Mouse (Mus musculus) cerebellum, postnatal 10 days (tissue): ENCODE results near the gene Tnrc18.
A peak's percentile ranks its signal among the peaks of the same experiment; 100 is the strongest.

Source experiments
- DNase-seq, 2 experiments: peaks; one replicate each; pipeline ENCODE4 v3.0.0; 2021; ENCODE audit warnings: mixed read lengths in 2 of 2

The Tnrc18 gene

DNA sequence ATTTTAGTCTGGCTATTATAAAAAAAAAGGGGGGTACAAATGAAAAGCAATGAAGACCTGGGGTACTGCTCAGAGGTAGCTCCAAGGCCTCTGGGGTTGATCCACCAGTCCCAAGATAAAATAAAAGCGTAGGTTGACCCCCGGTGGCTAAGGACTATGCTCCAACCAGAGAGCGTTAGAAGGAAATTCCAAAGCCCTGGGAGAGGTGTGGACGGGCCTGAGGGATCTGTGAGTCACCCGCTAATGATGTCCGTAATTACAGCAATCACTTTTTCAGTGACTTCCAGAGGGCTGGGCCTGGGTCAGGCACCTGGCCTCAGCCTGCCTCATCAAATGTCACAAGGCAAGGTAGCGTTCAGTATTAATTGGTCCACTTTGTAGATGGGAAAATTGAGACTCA lies 9.8 kb downstream of the Tnrc18 start:
- no peak for DNase-seq

GRCm38 (mm10) chr5:142803746-142804145 lies 13.7 kb downstream of the Tnrc18 start:
- DNase-seq = no peak

GRCm38 (mm10) chr5:142802884-142803283 lies 14.6 kb downstream of the Tnrc18 start:
- DNase-seq = no peak

DNA sequence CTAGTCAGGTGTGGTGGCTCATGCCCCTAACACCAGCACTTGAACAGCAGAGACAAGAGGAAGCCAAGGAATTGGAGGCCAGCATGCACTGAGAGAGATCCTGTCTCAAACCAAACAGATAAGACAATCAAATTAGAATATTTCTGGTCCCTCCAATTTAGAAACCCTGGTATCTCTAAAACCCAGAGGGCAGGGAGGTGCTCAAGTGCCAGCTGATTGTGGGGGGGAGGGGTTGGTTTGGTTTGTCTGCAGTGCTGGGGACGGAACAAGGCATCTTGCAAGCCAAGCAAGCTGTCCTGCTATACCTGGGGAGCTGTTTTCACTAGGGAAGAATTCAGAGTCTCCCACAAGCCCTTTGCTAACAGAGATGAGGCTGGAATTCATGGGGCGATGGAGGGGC lies 15.5 kb downstream of the Tnrc18 start:
- DNase-seq = no peak

- DNase-seq = no peak
Observed at GRCm38 (mm10) chr5:142800656-142801055, 16.8 kb downstream of the Tnrc18 start.

- no peak for DNase-seq
Observed at GRCm38 (mm10) chr5:142800198-142800597, 17.3 kb downstream of the Tnrc18 start.

- DNase-seq = no peak
Observed at GRCm38 (mm10) chr5:142799259-142799658, 18.2 kb downstream of the Tnrc18 start.

- DNase-seq = no peak
Observed at GRCm38 (mm10) chr5:142798190-142798589, 19.3 kb downstream of the Tnrc18 start.

DNA sequence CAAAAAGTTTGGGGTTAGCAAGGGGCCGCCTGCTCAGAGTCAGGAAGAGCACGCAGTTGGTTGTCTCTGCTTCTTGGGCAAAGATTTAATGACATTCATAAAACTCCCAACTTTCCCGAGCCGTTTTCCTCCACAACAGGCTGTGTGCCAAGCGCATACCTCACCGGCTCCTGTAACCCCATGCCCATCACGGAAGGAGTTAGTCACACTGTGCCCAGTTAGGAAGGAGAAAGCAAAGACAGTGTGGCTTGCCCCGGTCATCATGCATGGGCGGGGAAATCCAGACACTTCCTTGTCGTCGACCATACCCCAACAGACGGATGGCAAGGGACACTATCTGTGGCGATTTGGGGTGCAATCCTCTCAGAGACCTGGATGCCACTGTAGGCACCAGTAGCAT lies 19.8 kb downstream of the Tnrc18 start:
- DNase-seq = peak in 1 of 2 experiments; percentile 29

DNA sequence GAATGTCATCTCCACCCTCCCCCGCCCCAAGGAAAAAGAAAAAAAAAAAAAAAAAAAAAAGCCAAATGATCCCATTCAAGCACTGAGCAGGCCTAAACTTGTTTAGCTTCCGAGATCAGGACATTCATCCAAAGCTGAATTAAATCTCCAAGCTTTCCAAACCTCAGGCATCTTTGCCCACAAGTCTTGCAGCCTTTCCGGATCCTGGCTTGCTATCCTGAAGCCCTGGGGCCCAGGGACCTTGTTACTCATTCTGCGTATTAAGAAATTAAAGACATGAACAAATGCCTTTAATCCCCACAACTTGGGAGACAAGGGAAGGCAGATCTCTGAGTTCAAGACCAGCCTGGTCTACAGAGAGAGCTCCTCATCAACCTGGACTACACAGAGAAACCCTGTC lies 20.5 kb downstream of the Tnrc18 start:
- no peak for DNase-seq

GRCm38 (mm10) chr5:142794582-142794981 lies 22.9 kb downstream of the Tnrc18 start:
- DNase-seq = no peak

DNA sequence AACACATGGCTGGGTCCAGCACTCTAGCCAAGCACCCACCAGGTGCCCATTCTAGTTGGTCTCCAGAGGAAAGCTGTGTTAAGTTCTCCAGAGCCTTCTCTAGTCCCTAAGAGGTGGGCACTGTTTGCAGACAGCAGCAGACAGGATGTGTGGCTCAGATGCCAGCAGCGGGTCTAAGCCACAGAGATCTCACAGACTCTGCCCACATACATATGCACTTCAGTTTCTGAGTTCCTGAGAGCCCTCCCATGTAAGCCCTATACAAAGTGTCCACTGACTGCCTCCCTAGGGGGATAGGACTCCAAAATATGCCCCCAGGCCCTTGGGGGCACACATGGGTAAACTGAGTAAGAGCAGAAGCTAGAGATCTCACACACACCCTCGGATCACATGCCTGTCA lies 23.3 kb downstream of the Tnrc18 start:
- no peak for DNase-seq

DNA sequence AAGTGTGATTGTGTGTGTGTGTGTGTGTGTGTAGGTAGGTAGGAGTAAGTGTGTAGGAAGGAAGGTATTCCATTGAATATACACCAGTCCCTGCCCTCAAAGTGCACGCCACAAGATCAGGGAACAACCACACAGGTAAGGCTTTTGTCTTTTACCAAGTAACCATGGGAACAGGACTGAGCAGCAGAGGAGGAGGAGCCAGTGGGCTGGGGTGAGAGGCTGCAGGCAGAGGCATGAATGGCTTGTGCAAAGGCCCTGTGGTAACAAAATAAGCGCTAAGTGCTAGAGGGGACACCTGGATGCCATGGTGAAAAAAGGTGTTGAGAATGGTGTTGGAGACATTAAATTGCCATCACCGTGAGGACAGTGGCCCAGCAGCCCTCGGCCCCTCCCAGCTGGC lies 24.9 kb downstream of the Tnrc18 start:
- no peak for DNase-seq

DNA sequence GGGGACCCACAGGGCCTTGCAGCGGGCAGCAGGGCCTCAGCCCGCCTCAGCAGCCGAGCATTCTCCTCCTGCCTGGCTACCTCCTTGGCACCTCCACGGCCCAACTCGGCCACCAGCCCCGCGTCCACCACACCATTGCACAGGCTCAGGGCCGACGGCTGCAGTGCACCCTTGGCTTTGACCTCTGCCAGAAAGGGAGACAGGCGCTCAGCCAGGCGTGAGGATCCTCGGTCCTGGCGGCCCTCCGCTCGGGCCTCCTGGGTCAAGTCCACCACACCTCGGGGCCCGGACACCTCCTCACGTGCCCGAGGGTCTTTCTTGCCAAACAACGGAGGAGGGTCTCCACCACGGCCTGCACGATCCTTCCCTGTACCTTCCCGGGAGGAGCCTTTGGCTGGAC lies 29.2 kb downstream of the Tnrc18 start:
- DNase-seq = peak; percentile 42 to 47

GRCm38 (mm10) chr5:142787304-142787905 lies 30.1 kb downstream of the Tnrc18 start:
- DNase-seq = peak; percentile 85 to 91

- no peak for DNase-seq
Observed at GRCm38 (mm10) chr5:142786709-142787108, 30.8 kb downstream of the Tnrc18 start.

- no peak for DNase-seq
Observed at GRCm38 (mm10) chr5:142786215-142786614, 31.2 kb downstream of the Tnrc18 start.

- peak; percentile 40 to 47 for DNase-seq
Observed at GRCm38 (mm10) chr5:142783142-142783540, 34.3 kb downstream of the Tnrc18 start.

DNA sequence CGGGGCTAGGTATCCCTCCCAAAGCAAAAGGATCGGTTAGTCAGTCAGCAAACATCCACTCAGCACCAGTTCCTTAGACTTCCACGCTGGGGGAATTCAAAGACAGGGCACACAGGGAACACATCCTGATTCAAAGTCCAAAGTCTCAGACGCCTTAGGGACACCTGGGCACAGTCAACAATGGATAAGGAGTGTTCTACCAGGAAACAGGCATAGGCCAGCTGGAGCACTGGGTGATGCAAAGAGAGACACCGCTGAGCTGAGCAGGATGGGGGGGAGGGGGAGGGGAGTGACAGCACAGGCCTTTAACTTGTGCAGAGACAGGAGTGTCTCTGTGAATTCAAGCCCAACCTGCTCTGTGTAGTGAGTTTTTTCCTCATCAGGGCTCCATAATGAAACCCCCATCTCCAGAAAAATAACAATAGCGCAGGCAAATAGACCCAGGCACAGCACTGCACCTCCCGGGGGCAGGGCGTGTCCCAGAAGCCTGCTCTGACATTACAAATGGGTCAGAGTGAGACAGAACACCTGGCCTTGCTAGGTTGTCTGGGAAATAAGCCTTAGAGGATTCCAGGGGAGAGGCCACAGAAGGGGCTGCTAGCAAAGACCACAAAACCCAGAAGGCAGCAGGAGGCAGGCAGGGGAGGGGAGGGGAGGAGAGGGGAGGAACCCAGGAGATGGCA lies 34.9 kb downstream of the Tnrc18 start:
- DNase-seq = no peak

- DNase-seq = peak in 1 of 2 experiments; percentile 34
Observed at GRCm38 (mm10) chr5:142780579-142780978, 36.9 kb downstream of the Tnrc18 start.

- DNase-seq = no peak
Observed at GRCm38 (mm10) chr5:142778871-142779270, 38.6 kb downstream of the Tnrc18 start.

DNA sequence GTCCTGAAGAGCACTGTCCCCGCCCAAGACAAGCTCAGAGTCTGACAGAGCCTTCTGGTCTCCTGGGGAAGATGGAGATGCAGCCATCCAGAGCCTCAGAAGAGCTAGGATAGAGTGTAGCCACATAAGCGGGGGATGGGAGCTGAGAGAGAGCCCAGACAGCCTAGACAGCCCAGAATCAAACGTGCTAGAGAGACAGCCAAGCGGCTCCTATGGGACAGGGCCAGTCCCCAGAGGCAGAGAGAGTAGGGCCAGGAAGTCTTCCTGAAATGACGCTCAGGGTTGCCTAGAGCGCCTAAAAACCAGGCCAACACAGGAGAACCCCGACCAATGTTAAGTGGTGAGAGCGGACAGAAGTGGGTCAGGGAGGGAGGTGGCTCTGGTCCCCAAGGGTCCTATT lies 39.3 kb downstream of the Tnrc18 start:
- peak; percentile 49 to 62 for DNase-seq

- DNase-seq = peak; percentile 73 to 83
Observed at GRCm38 (mm10) chr5:142776080-142776479, 41.4 kb downstream of the Tnrc18 start.

DNA sequence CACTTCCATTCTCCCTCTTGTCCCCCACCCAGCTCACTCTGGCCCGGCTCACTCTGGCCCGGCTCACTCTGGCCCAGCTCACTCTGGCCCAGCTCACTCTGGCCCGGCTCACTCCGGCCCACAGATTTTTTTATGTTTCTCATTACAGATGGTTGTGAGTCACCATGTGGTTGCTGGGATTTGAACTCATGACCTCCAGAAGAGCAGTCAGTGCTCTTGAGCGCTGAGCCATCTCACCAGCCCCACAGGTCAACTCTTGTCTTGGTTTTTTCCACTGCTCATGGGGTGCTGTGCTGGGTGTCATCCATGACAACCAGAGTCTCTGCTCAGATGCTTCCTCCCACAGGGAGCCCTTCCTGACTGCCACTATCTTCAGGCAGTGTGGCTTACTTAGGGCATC lies 42.7 kb downstream of the Tnrc18 start:
- no peak for DNase-seq

- no peak for DNase-seq
Observed at GRCm38 (mm10) chr5:142771964-142772363, 45.5 kb downstream of the Tnrc18 start.
